Mouse (Mus musculus): ENCODE measurements at regions not wholly inside any gene's neighbourhood (a gene's known extent, or its start where the extent isn't known, plus 50 kb on each side); places are given as distances from the start of the nearest gene placed in this dataset.

DNA sequence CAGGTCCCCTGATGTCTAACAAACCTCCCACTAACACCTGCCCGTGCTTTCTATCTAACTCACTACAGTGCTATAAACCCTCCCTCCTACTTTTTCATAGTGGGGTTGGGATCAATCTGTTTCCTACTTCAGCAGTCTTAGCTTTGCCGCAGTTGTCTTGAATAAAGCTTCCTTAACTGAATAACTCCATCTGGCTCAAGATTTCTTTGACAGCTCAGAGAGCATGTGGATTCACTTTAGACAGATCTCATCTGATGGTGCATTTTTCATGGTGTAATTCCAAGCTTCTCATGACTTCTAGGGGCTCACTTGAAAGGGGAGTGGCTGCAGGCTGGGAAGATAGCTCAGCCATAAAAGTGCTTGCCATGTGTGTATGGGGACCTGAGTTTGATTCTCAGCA is 313.2 kb upstream of the Dpyd start:
- ATAC-seq: no peak
- Histone ChIP-seq H3K36me3 (ENCODE audit: control insufficient read depth, insufficient read depth) (no peaks in the 10 kb centered on the region), H3K4me3 (ENCODE audit: low read depth, low read length) (no peak overlapping the region), H3K4me2 (replicated peaks; ENCODE audit: low read depth) (no peak overlapping the region), H3K9me3 (ENCODE audit: control insufficient read depth) (no peaks in the 10 kb centered on the region), H3K27ac (ENCODE audit: low read depth, low read length) (no peak overlapping the region), H3K4me1 (replicated peaks; ENCODE audit: control insufficient read depth, insufficient read depth, low read length) (no peaks in the 10 kb centered on the region), H3K9ac (ENCODE audit: low read depth, low read length) (no peak overlapping the region), H3K27me3 (replicated peaks; ENCODE audit: control insufficient read depth, insufficient read depth, low read length) (no peaks in the 10 kb centered on the region)
- 79% methylated on average over 2 of the region's 2 CpGs for WGBS
- TF ChIP-seq CTCF (IDR thresholded peaks at IDR 0.05; ENCODE audit: low read depth): no peak

DNA sequence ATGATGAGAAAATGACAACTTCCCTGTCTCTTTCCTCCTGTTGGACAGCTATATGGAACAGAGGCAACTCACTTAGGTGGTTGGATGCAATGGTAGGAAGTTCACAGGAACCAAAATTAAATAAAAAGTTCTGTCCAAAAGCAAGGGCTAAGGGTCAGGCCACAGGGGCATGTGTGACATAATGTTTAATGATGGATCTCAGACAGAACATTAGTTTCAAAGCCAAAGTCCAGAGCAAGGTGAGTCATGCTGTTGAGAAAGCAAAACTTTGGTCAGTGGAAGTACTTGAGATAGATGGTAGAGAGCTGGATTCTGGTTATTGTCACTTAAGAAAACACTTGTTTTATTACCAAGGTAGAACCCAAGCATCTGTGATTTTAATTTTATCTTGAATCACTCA is 286.0 kb upstream of the Dpyd start:
- ATAC-seq: 0 out of 2 replicates have a peak, but pooled peaks have one; percentile 47
- H3K27me3 ChIP-seq (replicated peaks; ENCODE audit: control insufficient read depth, insufficient read depth, low read length): no peaks in the 10 kb centered on the region
- H3K27ac ChIP-seq (ENCODE audit: low read depth, low read length): no peak overlapping the region
- H3K9ac ChIP-seq (ENCODE audit: low read depth, low read length): no peak overlapping the region
- H3K9me3 ChIP-seq (ENCODE audit: control insufficient read depth): no peaks in the 10 kb centered on the region
- no peaks in the 10 kb centered on the region for H3K36me3 ChIP-seq (ENCODE audit: control insufficient read depth, insufficient read depth)
- no peak for TF ChIP-seq CTCF (IDR thresholded peaks at IDR 0.05; ENCODE audit: low read depth)
- H3K4me1 ChIP-seq (replicated peaks; ENCODE audit: control insufficient read depth, insufficient read depth, low read length): no peaks in the 10 kb centered on the region
- no peak overlapping the region for H3K4me3 ChIP-seq (ENCODE audit: low read depth, low read length)
- H3K4me2 ChIP-seq (replicated peaks; ENCODE audit: low read depth): no peak overlapping the region

DNA sequence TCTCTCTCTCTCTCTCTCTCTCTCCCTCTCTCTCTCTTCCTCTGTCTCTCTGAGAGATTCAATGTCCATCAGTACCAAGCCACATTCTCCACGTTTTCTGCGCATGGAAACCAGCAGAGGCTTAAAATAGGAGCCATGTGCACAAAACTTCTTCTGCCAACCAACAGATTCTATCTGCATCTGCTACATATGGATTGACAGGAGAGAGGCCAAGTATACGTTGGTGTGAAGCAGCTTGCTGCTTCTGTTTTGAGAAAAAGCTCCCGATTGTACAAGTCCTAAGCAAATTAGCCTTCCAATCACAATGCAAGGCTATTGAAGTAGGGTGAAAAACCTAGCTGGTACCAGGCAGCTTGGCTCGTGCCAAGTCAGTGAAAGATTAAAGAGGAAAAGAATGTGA is 283.7 kb upstream of the Dpyd start:
- whole genome bisulfite sequencing: 77% methylated on average over 5 of the region's 5 CpGs
- Histone ChIP-seq H3K4me3 (ENCODE audit: low read depth, low read length) (no peak overlapping the region), H3K4me1 (replicated peaks; ENCODE audit: control insufficient read depth, insufficient read depth, low read length) (no peaks in the 10 kb centered on the region), H3K27ac (ENCODE audit: low read depth, low read length) (no peak overlapping the region), H3K9ac (ENCODE audit: low read depth, low read length) (no peak overlapping the region), H3K9me3 (ENCODE audit: control insufficient read depth) (no peaks in the 10 kb centered on the region), H3K4me2 (replicated peaks; ENCODE audit: low read depth) (no peak overlapping the region), H3K36me3 (ENCODE audit: control insufficient read depth, insufficient read depth) (no peaks in the 10 kb centered on the region), H3K27me3 (replicated peaks; ENCODE audit: control insufficient read depth, insufficient read depth, low read length) (no peaks in the 10 kb centered on the region)
- no peak for TF ChIP-seq CTCF (IDR thresholded peaks at IDR 0.05; ENCODE audit: low read depth)
- no peak for ATAC-seq

DNA sequence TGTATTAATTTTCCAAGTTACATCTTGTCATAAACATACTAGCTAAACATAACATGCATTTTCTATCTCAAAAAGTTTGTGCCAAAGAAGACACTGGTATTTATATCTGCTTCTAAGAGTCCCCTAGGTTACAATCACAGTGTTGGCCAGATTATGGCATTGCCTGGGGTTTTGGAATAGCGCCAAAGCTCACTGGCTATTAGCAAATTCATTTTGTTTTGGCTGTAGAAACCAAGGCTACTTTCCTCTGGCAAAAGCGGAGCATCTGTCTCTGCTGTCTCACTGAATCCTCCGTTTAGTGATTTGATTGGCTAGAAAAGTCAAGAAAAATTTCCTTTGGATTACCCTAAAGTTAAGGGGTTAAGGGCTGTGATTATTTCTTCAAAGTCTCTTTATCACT is 275.0 kb upstream of the Dpyd start:
- TF ChIP-seq CTCF (IDR thresholded peaks at IDR 0.05; ENCODE audit: low read depth): no peak
- no peaks in the 10 kb centered on the region for H3K4me1 ChIP-seq (replicated peaks; ENCODE audit: control insufficient read depth, insufficient read depth, low read length)
- H3K4me3 ChIP-seq (ENCODE audit: low read depth, low read length): no peak overlapping the region
- H3K27ac ChIP-seq (ENCODE audit: low read depth, low read length): no peak overlapping the region
- WGBS: 56% methylated on average over 3 of the region's 3 CpGs
- no peak for ATAC-seq
- H3K4me2 ChIP-seq (replicated peaks; ENCODE audit: low read depth): no peak overlapping the region
- no peaks in the 10 kb centered on the region for H3K27me3 ChIP-seq (replicated peaks; ENCODE audit: control insufficient read depth, insufficient read depth, low read length)
- no peak overlapping the region for H3K9ac ChIP-seq (ENCODE audit: low read depth, low read length)
- H3K36me3 ChIP-seq (ENCODE audit: control insufficient read depth, insufficient read depth): no peaks in the 10 kb centered on the region
- H3K9me3 ChIP-seq (ENCODE audit: control insufficient read depth): no peaks in the 10 kb centered on the region

DNA sequence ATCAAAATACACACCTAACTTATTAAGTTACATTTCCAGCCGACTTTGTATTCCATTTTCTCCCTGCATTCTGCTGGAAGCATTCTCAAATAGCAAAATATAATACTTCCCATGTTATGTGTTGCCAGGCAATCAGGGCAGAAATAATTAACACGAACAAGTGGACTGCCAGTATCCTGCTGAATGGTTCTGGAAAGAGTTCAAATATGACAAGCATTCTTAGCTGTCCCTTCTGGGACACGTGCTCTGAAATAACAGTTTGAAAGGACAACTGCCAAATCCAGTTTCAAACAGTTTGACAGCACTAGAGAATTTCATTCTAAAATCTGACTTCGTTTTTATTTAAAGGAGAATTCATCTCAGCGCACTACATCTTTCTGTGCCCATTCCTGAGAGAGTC is 236.8 kb upstream of the Dpyd start:
- Histone ChIP-seq H3K4me2 (replicated peaks; ENCODE audit: low read depth) (no peak overlapping the region), H3K4me1 (replicated peaks; ENCODE audit: control insufficient read depth, insufficient read depth, low read length) (no peaks in the 10 kb centered on the region), H3K27me3 (replicated peaks; ENCODE audit: control insufficient read depth, insufficient read depth, low read length) (no peaks in the 10 kb centered on the region), H3K27ac (ENCODE audit: low read depth, low read length) (no peak overlapping the region), H3K9me3 (ENCODE audit: control insufficient read depth) (no peaks in the 10 kb centered on the region), H3K36me3 (ENCODE audit: control insufficient read depth, insufficient read depth) (no peaks in the 10 kb centered on the region), H3K9ac (ENCODE audit: low read depth, low read length) (no peak overlapping the region), H3K4me3 (ENCODE audit: low read depth, low read length) (no peak overlapping the region)
- no peak for TF ChIP-seq CTCF (IDR thresholded peaks at IDR 0.05; ENCODE audit: low read depth)
- ATAC-seq: no peak
- 73% methylated on average over 5 of the region's 5 CpGs for WGBS

DNA sequence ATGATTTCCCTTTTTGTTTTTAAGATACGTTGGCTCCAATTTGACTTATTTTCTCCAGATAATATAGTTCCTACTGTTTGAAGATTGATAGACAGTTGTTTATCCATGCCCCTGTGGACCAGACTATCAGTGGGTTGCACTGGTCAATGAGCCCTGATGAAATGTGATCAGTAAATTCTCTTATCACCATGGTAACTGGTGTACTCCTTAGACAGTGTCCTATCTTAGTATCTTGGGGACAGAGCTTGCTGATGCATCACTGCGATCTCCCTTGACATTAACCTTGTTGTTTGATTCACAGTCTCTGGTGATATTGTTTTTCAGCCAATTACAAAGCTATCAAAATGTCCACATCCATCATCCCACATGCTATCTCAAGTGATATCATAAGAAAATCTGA is 233.7 kb upstream of the Dpyd start:
- 83% methylated on average over 2 of the region's 2 CpGs for WGBS
- no peak for ATAC-seq
- H3K4me2 ChIP-seq (replicated peaks; ENCODE audit: low read depth): no peak overlapping the region

DNA sequence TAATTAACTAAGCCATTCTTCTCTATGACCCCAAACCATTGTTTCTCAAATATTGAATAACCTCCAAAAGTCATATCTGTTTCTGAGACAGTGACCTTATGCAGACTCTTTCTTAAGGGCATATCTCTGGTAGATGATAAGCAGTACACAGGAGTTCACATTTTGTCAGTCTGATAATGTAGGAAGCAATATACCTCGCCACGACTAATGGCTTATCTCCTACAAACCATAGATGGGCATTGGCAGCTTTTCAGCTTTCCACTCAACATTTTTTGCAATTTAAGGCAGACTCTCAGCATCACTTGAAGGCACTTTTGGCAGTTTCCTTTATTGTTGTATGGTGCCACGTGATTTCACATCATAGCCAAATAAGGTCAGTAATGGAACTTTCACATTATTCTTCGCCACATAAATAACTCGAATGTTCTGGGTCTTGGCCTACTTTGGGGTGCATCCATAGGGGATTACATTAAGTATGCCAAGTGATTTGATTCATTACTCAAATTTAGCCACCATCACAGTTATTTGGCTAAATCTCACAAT is 232.7 kb upstream of the Dpyd start:
- WGBS: 77% methylated on average over 5 of the region's 5 CpGs
- no peaks in the 10 kb centered on the region for H3K36me3 ChIP-seq (ENCODE audit: control insufficient read depth, insufficient read depth)
- H3K27ac ChIP-seq (ENCODE audit: low read depth, low read length): no peak overlapping the region
- no peak for TF ChIP-seq CTCF (IDR thresholded peaks at IDR 0.05; ENCODE audit: low read depth)
- H3K4me2 ChIP-seq (replicated peaks; ENCODE audit: low read depth): no peak overlapping the region
- H3K9ac ChIP-seq (ENCODE audit: low read depth, low read length): no peak overlapping the region
- ATAC-seq: no peak
- H3K4me1 ChIP-seq (replicated peaks; ENCODE audit: control insufficient read depth, insufficient read depth, low read length): no peaks in the 10 kb centered on the region
- no peaks in the 10 kb centered on the region for H3K9me3 ChIP-seq (ENCODE audit: control insufficient read depth)
- no peak overlapping the region for H3K4me3 ChIP-seq (ENCODE audit: low read depth, low read length)
- no peaks in the 10 kb centered on the region for H3K27me3 ChIP-seq (replicated peaks; ENCODE audit: control insufficient read depth, insufficient read depth, low read length)

More for the DNA sequence above, 233.7 kb upstream of the Dpyd start:
- no peaks in the 10 kb centered on the region for H3K4me1 ChIP-seq (replicated peaks; ENCODE audit: control insufficient read depth, insufficient read depth, low read length)
- no peak overlapping the region for H3K27ac ChIP-seq (ENCODE audit: low read depth, low read length)
- TF ChIP-seq CTCF (IDR thresholded peaks at IDR 0.05; ENCODE audit: low read depth): no peak
- no peak overlapping the region for H3K4me3 ChIP-seq (ENCODE audit: low read depth, low read length)
- no peaks in the 10 kb centered on the region for H3K36me3 ChIP-seq (ENCODE audit: control insufficient read depth, insufficient read depth)
- no peaks in the 10 kb centered on the region for H3K9me3 ChIP-seq (ENCODE audit: control insufficient read depth)
- no peaks in the 10 kb centered on the region for H3K27me3 ChIP-seq (replicated peaks; ENCODE audit: control insufficient read depth, insufficient read depth, low read length)
- no peak overlapping the region for H3K9ac ChIP-seq (ENCODE audit: low read depth, low read length)
